Mouse (Mus musculus) limb, embryonic 13.5 days (tissue): ENCODE measurements around the gene Gm6509. TPM values are rescaled to one million over a fixed set of nuclear protein-coding genes. Genes with fewer than 3 reads are reported as not detected.
"Not testable (repeated sequence)": the region's sequence is repeated elsewhere in the genome, so short reads cannot be mapped to it uniquely, and the experiment has no call there.

Experiments used
- ATAC-seq: fragments of 200-750 bp; cut with Nextera tagmentation; 2 replicates; pipeline ENCODE4 v1.8.0; 2017; ENCODE audit warnings: low read depth, moderate number of reproducible peaks, moderate TSS enrichment; ENCODE audit not compliant: low FRiP score
- H3K27ac ChIP-seq: fragments of 300-500 bp; sonication (generic); 2 replicates; pipeline ENCODE4 v1.5.1; 2015; ENCODE audit warnings: inconsistent platforms, mild to moderate bottlenecking, moderate library complexity
- H3K27me3 ChIP-seq: fragments of 300-500 bp; sonication (generic); 2 replicates; pipeline ENCODE4 v1.6.1; 2015; ENCODE audit warnings: mild to moderate bottlenecking, inconsistent platforms
- H3K36me3 ChIP-seq: fragments of 300-500 bp; sonication (generic); 2 replicates; pipeline ENCODE4 v1.6.1; 2015; ENCODE audit warnings: inconsistent platforms, mild to moderate bottlenecking, moderate library complexity
- H3K4me1 ChIP-seq: fragments of 300-500 bp; sonication (generic); 2 replicates; pipeline ENCODE4 v1.6.1; 2015; ENCODE audit warnings: inconsistent platforms
- H3K4me2 ChIP-seq: fragments of 300-500 bp; sonication (generic); replicated peaks from 2 replicates; pipeline ENCODE4 v1.6.1; 2015; ENCODE audit warnings: inconsistent platforms, mild to moderate bottlenecking, moderate library complexity
- H3K4me3 ChIP-seq: fragments of 300-500 bp; sonication (generic); 2 replicates; pipeline ENCODE4 v1.5.1; 2015; ENCODE audit warnings: moderate library complexity, mild to moderate bottlenecking, inconsistent platforms
- H3K9ac ChIP-seq: fragments of 300-500 bp; sonication (generic); 2 replicates; pipeline ENCODE4 v1.6.1; 2015; ENCODE audit warnings: mild to moderate bottlenecking, inconsistent platforms
- H3K9me3 ChIP-seq: fragments of 300-500 bp; sonication (generic); 2 replicates; pipeline ENCODE4 v1.6.1; 2016; ENCODE audit warnings: inconsistent platforms
- WGBS: fragments of 180-500 bp; shearing (Covaris S2); methylation state at CpG from one replicate; pipeline ENCODE4 v1.1.7; 2015; 5-methylcytosine and 5-hydroxymethylcytosine counted together
- polyA plus RNA-seq: library from polyadenylated mRNA; unstranded; fragments of >200 nt; fragmentation: Nextera tagmentation; extraction: Ambion mirVana; gene quantifications from 2 replicates; pipeline ENCODE4 v1.2.1, GENCODE M21; 2015

Gene Gm6509
- polyA plus RNA-seq = not detected in 2 replicates

GRCm38 (mm10) chr5:94623679-94624078 lies at the start of gene Gm6509:
TSS of gene Gm6509 (plus strand) at chr5:94623979.
- not testable (repeated sequence) for H3K9me3 ChIP-seq, ATAC-seq, H3K9ac ChIP-seq, H3K36me3 ChIP-seq, H3K4me2 ChIP-seq, H3K4me3 ChIP-seq, H3K4me1 ChIP-seq, H3K27me3 ChIP-seq, H3K27ac ChIP-seq
- 100% methylated on average over 1 of the region's 2 CpGs for WGBS

- H3K4me2 ChIP-seq, H3K36me3 ChIP-seq, H3K27me3 ChIP-seq, H3K9me3 ChIP-seq, H3K9ac ChIP-seq, H3K27ac ChIP-seq, H3K4me1 ChIP-seq, ATAC-seq, H3K4me3 ChIP-seq: not testable (repeated sequence)
- WGBS = no CpG with 5 or more reads among the region's 1 CpGs
Measured at GRCm38 (mm10) chr5:94616242-94616641, 7.5 kb upstream of the Gm6509 start, which contains the start of gene Gm3147. TSS of gene Gm3147 (minus strand) at chr5:94616342.

- not testable (repeated sequence) for H3K27me3 ChIP-seq, H3K4me2 ChIP-seq, H3K27ac ChIP-seq, ATAC-seq, H3K9me3 ChIP-seq, H3K9ac ChIP-seq, H3K4me1 ChIP-seq, H3K36me3 ChIP-seq, H3K4me3 ChIP-seq
- WGBS = no CpG with 5 or more reads among the region's 2 CpGs
Measured at GRCm38 (mm10) chr5:94648082-94648481, 24.3 kb downstream of the Gm6509 start, which contains the start of gene Gm6205. TSS of gene Gm6205 (plus strand) at chr5:94648382.

Other genes with a start within 250 kb of the Gm6509 start
- not detected in 2 replicates for gene Gm7682, start 178.2 kb upstream of the Gm6509 start, polyA plus RNA-seq
- gene Gm3139, start 97.7 kb upstream of the Gm6509 start, polyA plus RNA-seq = not detected in 2 replicates
- gene Gm3147, start 7.6 kb upstream of the Gm6509 start, polyA plus RNA-seq = not detected in 2 replicates
- gene Gm6205, start 24.4 kb downstream of the Gm6509 start, polyA plus RNA-seq = not detected in 2 replicates
- gene Gm3183, start 241.5 kb downstream of the Gm6509 start, polyA plus RNA-seq = not detected in 2 replicates